Mouse (Mus musculus): ENCODE results near the gene Tas1r2. TPM values are rescaled to one million over a fixed set of nuclear protein-coding genes. Genes with fewer than 3 reads are reported as not detected.

Tas1r2 gene
- polyA plus RNA-seq (2012) = 0.04 TPM in 2 replicates

GRCm38 (mm10) chr4:139653238-139653637 lies at the start of gene Tas1r2:
Gene Tas1r2 (plus strand): TSS chr4:139653538.

GRCm38 (mm10) chr4:139622373-139623282 lies 30.7 kb upstream of the Tas1r2 start, which contains the start of gene Aldh4a1:
Gene Aldh4a1 (plus strand): TSS chr4:139622866.

Other genes starting within 250 kb of the Tas1r2 start
- gene Iffo2, start 123.0 kb upstream of the Tas1r2 start, polyA plus RNA-seq (2012) = 1.9 and 3.4 TPM in 2 replicates
- not detected in 2 replicates for gene Gm21969, start 50.4 kb upstream of the Tas1r2 start, polyA plus RNA-seq (2012)
- gene Aldh4a1, start 30.7 kb upstream of the Tas1r2 start, polyA plus RNA-seq (2012) = 26.5 and 38.9 TPM in 2 replicates
- gene Pax7, start 180.0 kb downstream of the Tas1r2 start, polyA plus RNA-seq (2012) = 0.01 TPM in 1 of 2 replicates, not detected in the other